Mouse (Mus musculus) kidney, postnatal 0 days (tissue): ENCODE measurements around the gene Myof. TPM values are rescaled to one million over a fixed set of nuclear protein-coding genes. Genes with fewer than 3 reads are reported as not detected.

ENCODE experiments used
- ATAC-seq: fragments of 200-750 bp; cut with Nextera tagmentation; replicated peaks from 2 replicates; pipeline ENCODE4 v1.8.0; 2017; ENCODE audit warnings: low read depth, moderate number of reproducible peaks, moderate TSS enrichment, moderate library complexity; ENCODE audit not compliant: low FRiP score
- DNase-seq: peaks from one replicate; pipeline ENCODE4 v3.0.0-alpha.2; 2016; ENCODE audit warnings: low spot score
- H3K27ac ChIP-seq: fragments of 300-500 bp; sonication (generic); 2 replicates; pipeline ENCODE4 v1.5.1; 2014; ENCODE audit warnings: mild to moderate bottlenecking
- H3K27me3 ChIP-seq: fragments of 300-500 bp; sonication (generic); 2 replicates; pipeline ENCODE4 v1.6.1; 2014; ENCODE audit warnings: low read length, mixed read lengths; ENCODE audit not compliant: insufficient read depth
- H3K36me3 ChIP-seq: fragments of 300-500 bp; sonication (generic); 2 replicates; pipeline ENCODE4 v1.6.1; 2014; ENCODE audit warnings: low read length, mixed read lengths; ENCODE audit not compliant: insufficient read depth
- H3K4me1 ChIP-seq: fragments of 300-500 bp; sonication (generic); replicated peaks from 2 replicates; pipeline ENCODE4 v1.6.1; 2014; ENCODE audit warnings: antibody characterized with exemption, low read length, mixed read lengths; ENCODE audit not compliant: insufficient read depth
- H3K4me2 ChIP-seq: fragments of 300-500 bp; sonication (generic); 2 replicates; pipeline ENCODE4 v1.6.1; 2014; ENCODE audit warnings: mild to moderate bottlenecking, low read length, moderate library complexity, mixed read lengths
- H3K4me3 ChIP-seq: fragments of 300-500 bp; sonication (generic); replicated peaks from 2 replicates; pipeline ENCODE4 v1.5.1; 2014; ENCODE audit warnings: low read depth, low read length
- H3K9ac ChIP-seq: fragments of 300-500 bp; sonication (generic); 2 replicates; pipeline ENCODE4 v1.6.1; 2014; ENCODE audit warnings: low read depth, low read length
- H3K9me3 ChIP-seq: fragments of 300-500 bp; sonication (generic); replicated peaks from 2 replicates; pipeline ENCODE4 v1.6.1; 2016; ENCODE audit warnings: low read length, inconsistent platforms, mixed read lengths
- CTCF ChIP-seq: IDR thresholded peaks from 2 replicates; pipeline ENCODE4 v1.5.1; 2016; ENCODE audit warnings: antibody characterized with exemption, low read depth, mild to moderate bottlenecking, moderate library complexity
- WGBS: fragments of 180-500 bp; shearing (Covaris S2); extraction: QIAGEN DNeasy Blood & Tissue Kit; methylation state at CpG from one replicate; pipeline ENCODE4 v1.1.7; 2014; 5-methylcytosine and 5-hydroxymethylcytosine counted together
- polyA plus RNA-seq: library from polyadenylated mRNA; unstranded; fragments of >200 nt; fragmentation: Nextera tagmentation; extraction: Ambion mirVana; gene quantifications from 2 replicates; pipeline ENCODE4 v1.2.1, GENCODE M21; 2015

Myof gene
- polyA plus RNA-seq, 1 experiment from 2014 or later, result 28.0 TPM

GRCm38 (mm10) chr19:38081361-38081760 is 38.0 kb upstream of the Myof start:
- WGBS, result 59% methylated on average over 3 of the region's 3 CpGs
- H3K4me1 ChIP-seq, result no peaks in the 10 kb centered on the region
- H3K27me3 ChIP-seq, result no peaks in the 10 kb centered on the region
- H3K27ac ChIP-seq, result no peak overlapping the region
- no peak for DNase-seq
- no peak for ATAC-seq
- no peaks in the 10 kb centered on the region for H3K36me3 ChIP-seq
- H3K4me2 ChIP-seq, result no peak overlapping the region
- H3K9ac ChIP-seq, result no peak overlapping the region
- TF ChIP-seq CTCF, result no peak
- H3K9me3 ChIP-seq, result no peaks in the 10 kb centered on the region
- H3K4me3 ChIP-seq, result no peak overlapping the region

- WGBS, result 56% methylated on average over 3 of the region's 3 CpGs
- no peak overlapping the region for H3K9ac ChIP-seq
- H3K4me1 ChIP-seq, result no peaks in the 10 kb centered on the region
- no peaks in the 10 kb centered on the region for H3K9me3 ChIP-seq
- no peaks in the 10 kb centered on the region for H3K27me3 ChIP-seq
- no peak overlapping the region for H3K4me2 ChIP-seq
- H3K27ac ChIP-seq, result no peak overlapping the region
- no peak overlapping the region for H3K4me3 ChIP-seq
- H3K36me3 ChIP-seq, result no peaks in the 10 kb centered on the region
- ATAC-seq (no peak), DNase-seq (no peak)
- no peak for TF ChIP-seq CTCF
Measured at GRCm38 (mm10) chr19:38077851-38078540, 34.6 kb upstream of the Myof start.

- TF ChIP-seq CTCF, result peak; percentile 61
- H3K27ac ChIP-seq, result no peak overlapping the region
- H3K36me3 ChIP-seq, result peaks cover 13% of the 10 kb centered on the region; the same call in 1 of the 2 replicates
- no peaks in the 10 kb centered on the region for H3K4me1 ChIP-seq
- no peak overlapping the region for H3K4me3 ChIP-seq
- 66% methylated on average over 2 of the region's 2 CpGs for WGBS
- no peaks in the 10 kb centered on the region for H3K27me3 ChIP-seq
- ATAC-seq, result no peak
- no peak overlapping the region for H3K9ac ChIP-seq
- no peak overlapping the region for H3K4me2 ChIP-seq
- DNase-seq, result peak; percentile 7
- H3K9me3 ChIP-seq, result no peaks in the 10 kb centered on the region
Measured at GRCm38 (mm10) chr19:38076251-38076650, 32.9 kb upstream of the Myof start.

DNA sequence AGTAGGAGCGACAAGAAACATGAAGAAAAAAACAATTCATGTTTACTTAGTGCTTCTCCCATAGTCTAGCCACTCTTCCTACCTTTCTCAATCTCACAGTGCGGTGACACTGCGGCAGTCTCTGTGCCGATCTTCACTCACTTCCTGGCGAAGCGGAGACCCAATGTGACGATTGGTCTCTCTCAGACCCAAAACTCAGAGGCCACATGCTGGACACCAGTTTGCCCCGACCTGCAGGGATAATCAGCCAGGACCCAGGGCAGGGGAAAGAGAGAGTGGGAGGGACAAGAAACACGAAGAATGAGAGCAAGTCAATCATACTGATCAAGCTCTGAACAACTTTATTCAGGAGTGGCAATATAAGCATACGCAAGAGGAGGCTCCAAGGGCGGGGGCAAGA is 31.7 kb upstream of the Myof start:
- TF ChIP-seq CTCF, result no peak
- 84% methylated on average over 11 of the region's 11 CpGs for WGBS
- H3K36me3 ChIP-seq, result peaks cover 25% of the 10 kb centered on the region; the same call in 1 of the 2 replicates
- DNase-seq (no peak), ATAC-seq (no peak)
- H3K27me3 ChIP-seq, result no peaks in the 10 kb centered on the region
- no peak overlapping the region for H3K4me3 ChIP-seq
- H3K27ac ChIP-seq, result no peak overlapping the region
- H3K4me1 ChIP-seq, result no peaks in the 10 kb centered on the region
- no peak overlapping the region for H3K9ac ChIP-seq
- H3K4me2 ChIP-seq, result no peak overlapping the region
- H3K9me3 ChIP-seq, result no peaks in the 10 kb centered on the region

DNA sequence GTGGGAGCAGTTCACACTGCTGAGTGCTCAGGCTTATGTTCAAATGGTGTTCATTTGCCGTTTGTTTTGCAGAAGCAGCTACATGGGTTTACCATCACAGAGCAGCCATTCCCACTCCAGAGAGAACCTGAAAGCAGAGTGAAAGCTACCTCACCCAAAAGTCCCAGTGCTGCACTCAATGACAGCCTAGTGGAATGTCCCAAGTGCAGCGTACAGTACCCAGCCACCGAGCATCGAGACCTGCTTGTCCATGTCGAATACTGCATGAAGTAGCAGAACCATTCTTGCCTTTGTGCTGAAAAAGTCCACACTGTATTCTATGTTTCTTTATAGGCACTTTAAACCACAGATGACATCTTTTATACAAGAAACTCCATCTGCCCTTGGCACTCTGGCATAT is 29.8 kb upstream of the Myof start:
- TF ChIP-seq CTCF, result no peak
- H3K27ac ChIP-seq, result no peak overlapping the region
- 95% methylated on average over 5 of the region's 5 CpGs for WGBS
- ATAC-seq, result no peak
- H3K4me2 ChIP-seq, result no peak overlapping the region
- no peak overlapping the region for H3K9ac ChIP-seq
- peaks cover 28% of the 10 kb centered on the region; the same call in 1 of the 2 replicates for H3K36me3 ChIP-seq
- no peaks in the 10 kb centered on the region for H3K9me3 ChIP-seq
- no peaks in the 10 kb centered on the region for H3K27me3 ChIP-seq
- H3K4me1 ChIP-seq, result no peaks in the 10 kb centered on the region
- H3K4me3 ChIP-seq, result no peak overlapping the region
- no peak for DNase-seq

GRCm38 (mm10) chr19:38064051-38064450 is 20.7 kb upstream of the Myof start:
- H3K27me3 ChIP-seq, result no peaks in the 10 kb centered on the region
- WGBS, result 88% methylated on average over 1 of the region's 1 CpGs
- H3K9me3 ChIP-seq, result no peaks in the 10 kb centered on the region
- H3K4me2 ChIP-seq, result no peak overlapping the region
- no peak for TF ChIP-seq CTCF
- H3K27ac ChIP-seq, result no peak overlapping the region
- H3K4me3 ChIP-seq, result no peak overlapping the region
- H3K36me3 ChIP-seq, result peaks cover 16% of the 10 kb centered on the region; the same call in 1 of the 2 replicates
- H3K9ac ChIP-seq, result no peak overlapping the region
- DNase-seq (no peak), ATAC-seq (no peak)
- no peaks in the 10 kb centered on the region for H3K4me1 ChIP-seq

DNA sequence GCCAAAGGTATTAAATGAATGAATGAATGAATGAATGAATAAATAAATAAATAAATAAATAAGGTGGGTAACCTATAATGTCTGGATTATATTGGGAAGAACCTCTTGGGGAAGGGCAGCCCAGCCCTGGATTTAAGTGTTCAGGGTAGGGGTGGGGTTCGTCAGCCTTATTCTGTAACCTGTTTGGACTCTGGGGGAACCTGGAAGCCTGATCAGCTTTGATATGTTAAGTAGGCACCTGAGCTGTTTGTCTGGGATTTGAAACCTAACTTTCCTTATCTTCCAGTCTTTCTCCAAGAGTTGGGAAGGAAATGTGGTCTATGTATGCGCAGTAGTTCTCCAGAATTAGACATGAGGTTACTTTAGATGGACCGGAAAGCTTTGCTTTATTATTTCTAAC is 19.8 kb upstream of the Myof start:
- H3K4me3 ChIP-seq, result no peak overlapping the region
- no peak overlapping the region for H3K4me2 ChIP-seq
- no peaks in the 10 kb centered on the region for H3K4me1 ChIP-seq
- DNase-seq (no peak), ATAC-seq (no peak)
- H3K9me3 ChIP-seq, result no peaks in the 10 kb centered on the region
- no peak overlapping the region for H3K9ac ChIP-seq
- H3K36me3 ChIP-seq, result peaks cover 18% of the 10 kb centered on the region; the same call in 1 of the 2 replicates
- H3K27me3 ChIP-seq, result no peaks in the 10 kb centered on the region
- no peak for TF ChIP-seq CTCF
- WGBS, result 92% methylated on average over 3 of the region's 3 CpGs
- H3K27ac ChIP-seq, result no peak overlapping the region
